Mouse (Mus musculus) cerebellum, adult 2 months (tissue): ENCODE results near the gene Mrpl58.

Source experiments
- CTCF ChIP-seq: fragments of 200-500 bp; IDR thresholded peaks from 2 replicates; pipeline ENCODE4 v1.5.1; 2011; ENCODE audit warnings: low read depth, mild to moderate bottlenecking, control low read depth, low read length, moderate library complexity, borderline replicate concordance; ENCODE audit not compliant: insufficient read depth
- POLR2A ChIP-seq: fragments of 200-500 bp; IDR thresholded peaks from 2 replicates; pipeline ENCODE4 v1.6.1; 2011; ENCODE audit warnings: low read length, control low read depth, borderline replicate concordance; ENCODE audit not compliant: insufficient read depth

- TF ChIP-seq CTCF = no peak
- TF ChIP-seq POLR2A = no peak
These were observed 3.4 kb downstream of the Mrpl58 start for GRCm38 (mm10) chr11:115406858-115407401.
